Mouse (Mus musculus) left cerebral cortex, adult 2 months (tissue): ENCODE data around the gene Casc1. TPM values are rescaled to one million over a fixed set of nuclear protein-coding genes. Genes with fewer than 3 reads are reported as not detected.
A peak's percentile ranks its signal among the peaks of the same experiment; 100 is the strongest.

ENCODE experiments used
- DNase-seq, 2 experiments: peaks; one replicate each; pipeline ENCODE4 v3.0.0; 2021 to 2022; ENCODE audit warnings: low spot score in 2 of 2, mixed read lengths in 1 of 2; ENCODE audit errors: extremely low spot score in 1 of 2
- H3K27ac ChIP-seq: fragments of 200-600 bp; 2 replicates; pipeline ENCODE4 v1.8.1; 2022
- H3K4me3 ChIP-seq: fragments of 200-600 bp; 2 replicates; pipeline ENCODE4 v1.8.1; 2022
- CTCF ChIP-seq: fragments of 200-600 bp; IDR thresholded peaks from 2 replicates; pipeline ENCODE4 v1.8.1; 2022; ENCODE audit warnings: antibody characterized with exemption, mild to moderate bottlenecking, moderate library complexity
- intact Hi-C: fragments of 180-260 bp; cut with DNase I; formaldehyde crosslinking; loops from one replicate; pipeline ENCODE4 v1.15.1; 2025
- total RNA-seq, 2 experiments: library from RNA; stranded (reverse); gene quantifications; 2 replicates each; pipeline ENCODE4 v1.2.3; 2021

The Casc1 gene
- total RNA-seq, 2 experiments from 2014 or later, result 1.3 to 1.9 TPM

DNA sequence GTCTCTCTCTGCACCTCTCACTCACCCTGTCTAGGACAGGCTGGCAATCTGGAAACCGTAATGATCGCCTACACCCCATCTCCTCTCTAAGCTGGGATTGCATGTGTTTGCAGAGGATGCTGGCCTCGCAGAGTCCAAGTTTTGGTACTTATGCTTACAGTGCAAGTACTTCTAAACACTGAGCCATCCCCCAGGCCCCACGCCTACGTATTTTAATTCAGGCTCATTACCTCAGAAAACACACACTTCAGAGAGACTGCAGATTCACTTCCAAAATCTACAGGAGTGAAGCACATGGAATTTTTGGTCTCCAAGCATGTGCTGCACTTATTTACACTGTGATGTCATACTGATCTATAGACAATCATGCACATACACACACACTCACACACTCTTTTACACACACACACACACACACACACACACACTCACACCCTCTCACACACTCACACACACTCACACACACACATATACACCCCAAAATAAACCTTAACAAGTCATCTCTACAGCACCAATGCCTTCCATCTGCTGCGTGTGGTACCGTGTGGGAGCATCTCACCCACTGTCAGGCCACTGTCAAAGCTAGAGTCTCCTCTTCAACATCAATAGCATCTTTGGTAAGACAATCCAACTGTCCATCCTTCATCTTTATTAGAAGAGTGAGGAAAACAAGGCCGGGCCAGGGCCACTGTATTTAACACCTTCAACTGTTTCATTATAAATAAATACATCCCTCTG lies 12.7 kb downstream of the Casc1 start:
- no peak for TF ChIP-seq CTCF
- H3K27ac ChIP-seq, result no peak overlapping the region
- intact Hi-C loops, result no loop called here
- no peak overlapping the region for H3K4me3 ChIP-seq
- no peak for DNase-seq

DNA sequence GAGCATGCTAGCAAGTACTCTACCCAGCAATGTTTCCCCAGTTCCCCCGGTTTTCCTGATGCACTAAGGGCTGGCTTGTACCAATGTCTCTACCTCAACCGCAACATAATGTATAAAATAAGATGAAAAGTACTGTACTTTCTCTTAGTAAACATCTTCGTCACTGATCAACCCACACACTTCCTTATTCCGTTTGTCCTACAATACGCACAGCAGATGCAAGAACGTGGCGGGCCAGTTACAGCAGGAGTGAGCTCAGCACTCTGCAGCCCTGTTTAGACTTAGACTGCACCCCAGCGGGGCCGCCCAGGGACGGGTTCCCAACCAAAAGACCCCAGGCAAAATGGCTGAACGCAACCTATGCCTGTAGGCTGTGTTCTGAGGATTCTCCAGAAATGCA lies 17.4 kb downstream of the Casc1 start:
- H3K4me3 ChIP-seq, result no peak overlapping the region
- no peak for DNase-seq
- no peak for TF ChIP-seq CTCF
- intact Hi-C loops, result no loop called here
- H3K27ac ChIP-seq, result no peak overlapping the region

DNA sequence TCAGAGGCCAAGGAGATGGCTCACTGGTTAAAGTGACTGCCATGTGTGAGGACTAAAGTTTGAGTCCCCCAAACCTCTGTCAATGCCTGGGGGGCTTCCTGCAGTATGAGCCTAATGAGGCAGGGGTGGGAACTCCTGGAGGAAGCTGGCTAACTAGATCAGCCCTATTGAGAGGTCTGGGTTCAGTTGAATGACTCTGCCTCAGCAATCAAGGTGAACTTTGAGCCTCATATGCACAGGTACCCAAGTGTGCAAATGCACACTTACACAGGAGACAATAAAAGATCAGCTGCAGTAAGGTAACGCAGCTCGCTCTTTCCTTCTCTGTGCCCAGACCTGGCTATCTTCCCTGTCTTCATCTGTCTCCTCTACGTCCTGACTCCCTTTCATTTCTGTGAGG lies 17.8 kb downstream of the Casc1 start:
- no peak for DNase-seq
- TF ChIP-seq CTCF, result no peak
- intact Hi-C loops, result no loop called here
- no peak overlapping the region for H3K4me3 ChIP-seq
- H3K27ac ChIP-seq, result no peak overlapping the region

DNA sequence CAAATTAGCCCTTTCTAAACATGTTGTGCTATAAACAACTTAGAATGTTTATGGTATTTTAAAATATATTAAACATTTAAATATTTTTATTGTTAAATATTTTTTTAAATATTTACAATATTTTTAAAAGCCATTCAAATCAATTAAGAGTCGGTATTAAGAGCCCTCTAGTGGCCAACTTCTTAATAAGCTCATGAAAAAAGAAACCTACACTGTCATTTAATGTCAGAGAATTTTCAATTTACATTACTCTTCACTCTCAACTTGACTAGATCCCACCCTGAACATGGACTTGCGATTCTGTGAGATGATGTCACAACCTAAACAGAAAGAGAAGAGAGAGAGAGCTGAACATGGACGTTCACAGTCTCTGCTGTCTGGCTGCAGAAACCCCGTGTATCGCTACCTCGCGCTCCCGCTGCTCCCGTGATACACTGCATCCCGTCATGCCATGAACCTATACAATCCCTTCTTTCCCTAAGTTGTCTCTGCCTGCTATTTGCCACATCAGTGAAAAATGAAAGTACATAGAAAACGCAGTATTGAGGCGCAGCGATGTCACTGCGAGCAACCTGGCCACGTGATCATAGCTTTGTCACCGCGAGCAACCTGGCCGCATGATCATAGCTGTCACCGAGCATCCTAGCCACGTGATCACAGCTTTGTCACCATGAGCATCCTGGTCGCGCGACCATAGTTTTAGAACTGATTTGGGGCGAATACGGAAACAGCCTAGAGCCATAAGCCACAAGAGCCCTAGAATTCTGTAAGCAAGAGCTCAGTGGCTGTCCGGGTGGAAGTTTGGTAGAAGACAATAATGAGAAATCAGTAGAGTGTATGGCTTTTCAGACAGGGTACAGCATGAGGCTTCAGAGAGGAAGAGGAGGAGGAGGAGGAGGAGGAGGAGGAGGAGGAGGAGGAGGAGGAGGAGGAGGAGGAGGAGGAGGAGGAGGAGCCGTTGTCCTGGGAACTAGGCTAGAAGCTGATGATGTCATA lies 23.4 kb downstream of the Casc1 start:
- TF ChIP-seq CTCF, result peak; percentile 67
- H3K27ac ChIP-seq, result peak overlapping the region; percentile 77
- intact Hi-C loops, result loop anchor here (1.0 to 5.0 kb wide), 2 partner anchors 99 to 165 kb away; no protein-coding TSS in a partner anchor
- H3K4me3 ChIP-seq, result peak overlapping the region; percentile 52
- DNase-seq, result peak; percentile 48 to 58

DNA sequence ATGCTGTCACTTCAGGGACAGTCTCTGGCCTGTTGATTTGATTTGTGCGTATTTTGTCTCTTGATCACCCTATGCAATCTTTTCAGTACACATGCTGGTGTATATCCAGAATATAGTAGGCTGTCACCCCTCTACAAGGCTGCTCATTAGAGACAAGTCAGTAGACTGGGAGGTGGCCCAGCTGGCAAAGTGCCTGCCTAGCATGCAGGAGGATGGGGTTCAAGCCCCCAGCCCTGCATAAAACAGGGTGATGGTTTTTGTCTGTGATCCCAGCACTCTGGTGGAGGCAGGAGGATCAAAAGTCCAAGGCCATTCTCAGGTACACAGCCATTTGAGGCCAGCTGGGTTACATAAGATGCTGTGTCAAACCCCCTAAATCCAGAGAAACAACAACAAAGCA lies 24.7 kb downstream of the Casc1 start:
- H3K27ac ChIP-seq, result no peak overlapping the region
- intact Hi-C loops, result loop anchor here (5.0 kb wide), 1 partner anchor 164 kb away; no protein-coding TSS in a partner anchor
- no peak for TF ChIP-seq CTCF
- no peak overlapping the region for H3K4me3 ChIP-seq
- DNase-seq, result no peak

DNA sequence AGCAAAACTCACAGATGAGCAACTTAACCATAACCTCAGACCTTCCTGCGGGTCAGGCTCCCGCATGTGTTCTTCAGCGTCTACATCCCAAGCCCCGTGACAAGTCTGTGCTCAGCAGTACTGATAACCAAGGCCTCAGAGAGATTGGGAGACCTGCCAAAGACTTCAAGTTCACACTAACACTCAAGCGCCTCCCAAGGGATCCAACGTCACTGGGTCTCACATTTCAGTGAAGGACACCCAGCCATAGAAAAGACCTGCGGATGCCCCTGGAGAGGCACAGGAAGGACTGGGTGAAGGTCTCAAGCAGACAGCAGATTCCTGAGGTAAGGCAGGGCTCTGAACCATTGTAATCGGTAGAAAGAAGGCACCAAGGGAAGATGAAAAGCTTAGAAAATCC lies 28.8 kb downstream of the Casc1 start:
- no peak for DNase-seq
- TF ChIP-seq CTCF, result no peak
- intact Hi-C loops, result no loop called here
- H3K4me3 ChIP-seq, result no peak overlapping the region
- no peak overlapping the region for H3K27ac ChIP-seq

DNA sequence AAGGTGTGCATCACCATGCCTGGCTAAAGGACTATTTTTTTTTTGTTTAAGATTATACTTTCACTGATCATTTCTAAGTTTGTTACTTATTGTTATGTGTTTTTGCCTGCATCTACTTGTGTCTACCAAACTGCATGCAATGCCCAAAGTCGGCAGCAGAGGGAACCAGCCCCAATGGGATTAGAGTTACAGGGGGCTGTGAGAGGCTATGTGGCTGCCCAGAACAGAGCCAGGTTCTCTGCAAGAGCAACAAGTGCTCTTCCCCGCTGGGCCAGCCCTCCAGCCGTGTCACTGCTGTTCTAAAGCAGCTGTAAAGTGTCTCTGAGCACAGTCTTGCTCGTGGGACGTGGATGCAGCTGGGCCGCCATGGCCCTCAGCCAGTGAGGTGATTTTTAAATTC lies 31.1 kb downstream of the Casc1 start:
- peak; percentile 69 for TF ChIP-seq CTCF
- Histone ChIP-seq H3K27ac (no peak overlapping the region), H3K4me3 (no peak overlapping the region)
- DNase-seq, result peak in 1 of 2 experiments; percentile 29
- intact Hi-C loops, result loop anchor here (5.0 kb wide), 1 partner anchor 163 kb away; no protein-coding TSS in a partner anchor

DNA sequence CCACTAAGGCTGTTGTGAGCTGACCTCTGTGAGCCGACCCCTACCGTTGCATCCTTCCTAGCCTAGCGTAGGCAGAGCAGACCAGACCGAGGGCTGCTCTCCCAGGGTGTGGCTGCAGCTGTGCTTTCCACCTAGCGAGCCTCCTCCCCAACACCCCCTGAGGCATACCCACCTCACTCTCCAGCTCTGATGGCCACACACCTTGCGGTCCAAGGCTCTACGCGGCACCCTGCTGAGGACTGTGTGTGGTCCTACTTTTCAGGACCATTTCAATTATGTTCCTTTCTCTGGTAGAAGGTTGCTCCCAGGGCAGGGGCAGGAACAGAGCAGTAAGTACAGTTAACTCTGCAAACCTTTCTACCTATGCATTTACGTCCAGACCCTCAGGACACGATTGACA lies 34.3 kb downstream of the Casc1 start:
- no peak for TF ChIP-seq CTCF
- H3K4me3 ChIP-seq, result no peak overlapping the region
- no peak overlapping the region for H3K27ac ChIP-seq
- no peak for DNase-seq
- intact Hi-C loops, result loop anchor here (5.0 kb wide), 1 partner anchor 166 kb away; no protein-coding TSS in a partner anchor

DNA sequence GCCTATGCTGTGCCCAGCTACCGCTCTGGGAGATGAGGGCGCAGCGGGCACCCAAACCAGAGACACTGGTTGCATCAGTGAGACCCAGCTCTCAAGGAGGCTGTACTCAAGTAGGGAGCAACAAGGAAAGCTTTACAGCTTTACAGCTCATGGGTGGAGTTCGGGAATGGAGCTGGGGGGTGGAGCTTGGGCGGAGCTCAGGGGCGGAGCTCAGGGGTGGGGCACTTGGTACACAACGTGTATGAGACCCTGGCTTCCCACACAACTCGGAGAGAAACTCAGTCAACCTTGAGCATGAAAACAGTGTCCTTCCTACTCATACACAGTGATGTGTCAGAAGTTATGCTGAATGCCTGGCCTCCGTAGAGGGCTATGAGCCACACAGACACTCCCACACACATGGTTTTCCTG lies 35.2 kb downstream of the Casc1 start:
- intact Hi-C loops, result loop anchor here (5.0 kb wide), 1 partner anchor 167 kb away; no protein-coding TSS in a partner anchor
- TF ChIP-seq CTCF, result no peak
- Histone ChIP-seq H3K27ac (no peak overlapping the region), H3K4me3 (no peak overlapping the region)
- DNase-seq, result no peak

DNA sequence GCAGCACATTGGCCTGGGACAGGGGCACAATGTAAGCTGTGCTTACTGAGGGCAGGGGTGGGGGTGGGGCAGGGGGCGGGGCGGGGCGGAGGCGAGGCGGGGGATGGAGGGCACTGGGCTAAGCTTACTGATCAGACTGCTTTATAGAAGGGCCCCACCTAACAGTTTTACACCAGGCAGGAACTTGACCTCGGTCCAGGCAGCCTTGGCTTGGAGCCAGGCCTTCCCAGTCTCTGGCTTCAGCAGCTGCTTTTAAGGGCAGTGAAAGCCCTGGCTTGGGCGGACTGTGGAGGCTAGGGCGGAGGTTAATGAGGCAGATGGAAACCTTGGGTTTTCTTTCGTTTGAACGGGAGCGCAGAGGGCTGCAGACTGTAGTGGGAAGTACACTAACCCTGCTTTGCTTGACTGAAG lies 37.0 kb downstream of the Casc1 start:
- intact Hi-C loops, result no loop called here
- TF ChIP-seq CTCF, result no peak
- DNase-seq, result peak in 1 of 2 experiments; percentile 31
- Histone ChIP-seq H3K4me3 (no peak overlapping the region), H3K27ac (no peak overlapping the region)

DNA sequence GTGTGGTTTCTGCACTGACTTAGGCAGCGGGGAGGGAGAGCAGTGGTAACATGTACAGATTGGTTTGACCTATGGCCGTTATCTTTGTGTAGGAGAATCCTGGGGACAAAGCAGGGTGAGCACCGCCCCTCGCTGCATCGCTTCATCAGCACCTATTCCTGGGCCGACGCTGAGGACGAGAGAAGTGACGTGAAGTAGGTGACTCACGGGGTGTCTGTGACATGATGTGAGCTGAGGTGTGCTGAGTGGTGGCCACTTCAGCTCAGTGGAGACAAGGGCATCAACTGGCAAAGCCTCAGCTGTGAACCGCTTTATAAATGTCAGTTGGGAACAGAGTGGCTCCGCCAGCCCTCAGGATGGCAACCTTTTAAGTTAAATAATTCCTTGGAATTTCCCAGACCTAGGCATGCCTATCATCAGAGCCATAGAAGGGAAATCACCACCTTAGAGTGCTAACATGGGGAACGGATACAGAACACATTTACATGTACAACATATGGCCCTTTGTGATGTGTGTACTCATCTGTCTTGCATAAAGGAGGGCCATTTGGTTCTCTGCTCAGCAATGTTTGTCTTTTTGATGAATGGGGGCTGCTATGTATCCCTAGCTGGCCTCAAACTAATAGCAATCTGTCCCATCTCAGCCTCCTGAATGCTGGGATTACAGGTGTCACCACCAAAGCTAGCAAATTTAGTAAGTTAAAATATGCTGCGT lies 38.8 kb downstream of the Casc1 start:
- DNase-seq, result no peak
- intact Hi-C loops, result no loop called here
- H3K27ac ChIP-seq, result no peak overlapping the region
- H3K4me3 ChIP-seq, result no peak overlapping the region
- no peak for TF ChIP-seq CTCF

DNA sequence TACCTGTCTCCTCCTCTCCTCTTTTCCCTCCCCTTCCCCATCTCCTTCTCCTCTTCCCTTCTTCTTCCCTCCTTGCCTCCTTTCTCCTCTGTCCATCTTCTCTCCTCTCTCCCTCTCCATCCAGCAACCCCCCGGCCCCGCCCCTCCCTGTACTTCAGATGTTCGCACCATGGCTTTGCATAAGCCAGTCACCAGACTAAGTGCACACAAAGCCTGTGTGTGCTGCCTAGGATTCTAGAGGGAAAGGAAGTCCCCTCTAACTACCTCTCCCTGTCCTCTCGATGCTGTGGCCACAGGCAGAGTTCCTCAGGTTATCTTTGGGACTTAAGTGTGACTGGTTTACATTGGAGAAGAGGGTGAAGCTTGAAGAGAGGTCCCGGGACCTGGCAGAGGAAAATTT lies 50.2 kb downstream of the Casc1 start:
- Histone ChIP-seq H3K4me3 (no peak overlapping the region), H3K27ac (no peak overlapping the region)
- DNase-seq, result no peak
- TF ChIP-seq CTCF, result no peak
- intact Hi-C loops, result no loop called here
